Comparison of ENCODE assay signal across 12 mouse cellular contexts in genomic region chr3:100394911-100395604, GRCm38 (mm10).
DNase-seq lines count a peak whose midpoint lies in the region; ATAC-seq and TF ChIP-seq lines count a peak whose summit lies in the region.
"Had no signal": no experiment of that assay in that cellular context is flagged by ENCODE, and none has a peak within 500 bp of the region (broad histone marks: within the 10 kb centered on the region; RNA-seq: fewer than 3 reads in every experiment).

No protein-coding gene starts in this region.

- H3K4me3 ChIP-seq in limb, embryonic 13.5 days, result no peak overlapping the region
- no peak overlapping the region for H3K4me3 ChIP-seq in left cerebral cortex, adult 2 months
- H3K4me3 ChIP-seq: hindbrain, embryonic 10.5 days; myocyte had no signal

- peak; percentile 9 for DNase-seq in kidney, adult 18-20 months
- no peak for DNase-seq in kidney, adult 9 months
- DNase-seq in embryo, embryonic 11 days, result peak; percentile 34
- peak; percentile 51 for DNase-seq in gonadal fat pad, adult 2 months (ENCODE audit: low read depth)
- no peak for DNase-seq in spleen, postnatal 14 days (ENCODE audit: low spot score in 2 of 2)
- DNase-seq in layer of hippocampus, adult 8-10 months (ENCODE audit: low spot score in 2 of 2), result no peak
- DNase-seq in left cerebral cortex, adult 2 months (ENCODE audit: extremely low spot score in 1 of 2, low spot score in 2 of 2), result no peak
- DNase-seq: right cerebral cortex, postnatal 4 days had no signal

- TF ChIP-seq CTCF in left cerebral cortex, adult 2 months (IDR thresholded peaks at IDR 0.05), result no peak

- no peak overlapping the region for H3K9ac ChIP-seq in limb, embryonic 13.5 days
- H3K9ac ChIP-seq: liver, embryonic 14.5 days had no signal

- H3K36me3 ChIP-seq in limb, embryonic 13.5 days, result no peaks in the 10 kb centered on the region
- H3K36me3 ChIP-seq: hindbrain, embryonic 10.5 days had no signal

- intact Hi-C loops in left cerebral cortex, adult 2 months (cut with DNase I), result no loop called here

- H3K4me1 ChIP-seq in limb, embryonic 13.5 days, result peaks cover 28% of the 10 kb centered on the region

- no peaks in the 10 kb centered on the region for H3K9me3 ChIP-seq in limb, embryonic 13.5 days
- H3K9me3 ChIP-seq: hindbrain, embryonic 10.5 days had no signal

- H3K27me3 ChIP-seq in limb, embryonic 13.5 days, result no peaks in the 10 kb centered on the region; the same call in 1 of the 2 replicates

- H3K4me2 ChIP-seq in limb, embryonic 13.5 days (replicated peaks), result peak overlapping the region; percentile 35

- peak overlapping the region; percentile 61 for H3K27ac ChIP-seq in limb, embryonic 13.5 days
- no peak overlapping the region for H3K27ac ChIP-seq in left cerebral cortex, adult 2 months
- H3K27ac ChIP-seq: hindbrain, embryonic 10.5 days; liver, embryonic 14.5 days had no signal

- ATAC-seq in limb, embryonic 13.5 days (ENCODE audit: low FRiP score, low read depth), result peak; percentile 90

- WGBS in limb, embryonic 13.5 days, result 8% methylated on average over 9 of the region's 9 CpGs

Comparison
In these comparisons a context has a peak if more than half of its experiments do, and no peak if none do; other contexts are left out.
1. DNase-seq: peak in kidney, adult 18-20 months (single experiment), embryo, embryonic 11 days (single experiment) and gonadal fat pad, adult 2 months (single experiment); none in kidney, adult 9 months (single experiment), spleen, postnatal 14 days (0 of 2), layer of hippocampus, adult 8-10 months (0 of 2) and left cerebral cortex, adult 2 months (0 of 2).